Mouse (Mus musculus) MEL (cell line): ENCODE data around the gene Ube2f. TPM values are rescaled to one million over a fixed set of nuclear protein-coding genes. Genes with fewer than 3 reads are reported as not detected.
A peak's percentile ranks its signal among the peaks of the same experiment; 100 is the strongest.

Experiments used
- DNase-seq: peaks from one replicate; pipeline ENCODE4 v3.0.0; 2011; ENCODE audit warnings: low read depth, low spot score
- H3K27ac ChIP-seq: 2 replicates; pipeline ENCODE4 v1.5.1; 2012; ENCODE audit warnings: low read depth, mild to moderate bottlenecking, control low read depth, low read length, moderate library complexity; ENCODE audit not compliant: control insufficient read depth
- H3K27me3 ChIP-seq, 2 experiments: fragments of 150-350 bp in 1 of 2; sonication (generic) in 1 of 2; 2 replicates each; pipeline ENCODE4 v1.6.1; 2012; ENCODE audit warnings: low read length in 2 of 2, mild to moderate bottlenecking in 2 of 2, improper control_type of control experiment in 1 of 2, moderate library complexity in 1 of 2; ENCODE audit not compliant: insufficient read depth in 2 of 2, control insufficient read depth in 1 of 2
- H3K36me3 ChIP-seq, 2 experiments: 2 replicates each; pipeline ENCODE4 v1.6.1; 2012 to 2014; ENCODE audit warnings: low read length in 2 of 2, improper control_type of control experiment in 1 of 2, inconsistent platforms in 1 of 2, mild to moderate bottlenecking in 1 of 2; ENCODE audit not compliant: insufficient read depth in 2 of 2, control insufficient read depth in 1 of 2
- H3K4me1 ChIP-seq, 2 experiments: fragments of 150-350 bp in 1 of 2; sonication (generic) in 1 of 2; 2 replicates each; pipeline ENCODE4 v1.6.1; 2012; ENCODE audit warnings: low read length in 2 of 2, improper control_type of control experiment in 1 of 2, mild to moderate bottlenecking in 1 of 2; ENCODE audit not compliant: insufficient read depth in 2 of 2, control insufficient read depth in 1 of 2
- H3K4me3 ChIP-seq, 2 experiments: fragments of 150-350 bp in 1 of 2; sonication (generic) in 1 of 2; 2 replicates each; pipeline ENCODE4 v1.5.1; 2012; ENCODE audit warnings: low read depth in 2 of 2, low read length in 2 of 2, mild to moderate bottlenecking in 2 of 2, moderate library complexity in 2 of 2, control low read depth in 1 of 2, improper control_type of control experiment in 1 of 2; ENCODE audit not compliant: control insufficient read depth in 1 of 2, insufficient read depth in 1 of 2
- H3K79me2 ChIP-seq: 2 replicates; pipeline ENCODE4 v1.6.1; 2012; ENCODE audit warnings: mild to moderate bottlenecking, low read length, moderate library complexity; ENCODE audit not compliant: control insufficient read depth, poor library complexity, insufficient read depth
- H3K9ac ChIP-seq: 2 replicates; pipeline ENCODE4 v1.6.1; 2012; ENCODE audit warnings: low read depth, mild to moderate bottlenecking, control low read depth, low read length, moderate library complexity; ENCODE audit not compliant: control insufficient read depth, poor library complexity, severe bottlenecking
- H3K9me3 ChIP-seq: fragments of 150-350 bp; sonication (generic); replicated peaks from 2 replicates; pipeline ENCODE4 v1.6.1; 2012; ENCODE audit warnings: mild to moderate bottlenecking, low read length, improper control_type of control experiment, moderate library complexity; ENCODE audit not compliant: insufficient read depth
- CTCF ChIP-seq, 3 experiments: IDR thresholded peaks in 2 of 3; conservative IDR thresholded peaks in 1 of 3; 2 replicates each; pipeline ENCODE4 v1.5.1; 2011 to 2012; ENCODE audit warnings: low read length in 3 of 3, low read depth in 2 of 3, mild to moderate bottlenecking in 2 of 3, improper control_type of control experiment in 1 of 3, inconsistent platforms in 1 of 3, mixed read lengths in 1 of 3, moderate library complexity in 1 of 3; ENCODE audit not compliant: control insufficient read depth in 1 of 3, insufficient read depth in 1 of 3, poor library complexity in 1 of 3, severe bottlenecking in 1 of 3
- EP300 ChIP-seq, 2 experiments: IDR thresholded peaks; 2 replicates each; pipeline ENCODE4 v1.6.1; 2011; ENCODE audit warnings: improper control_type of control experiment in 2 of 2, low read length in 2 of 2, low read depth in 1 of 2, mild to moderate bottlenecking in 1 of 2
- GATA1 ChIP-seq: IDR thresholded peaks from 2 replicates; pipeline ENCODE4 v1.6.1; 2011; ENCODE audit warnings: low read depth, low read length, improper control_type of control experiment
- JUND ChIP-seq: IDR thresholded peaks from 2 replicates; pipeline ENCODE4 v1.6.1; 2011; ENCODE audit warnings: low read depth, mild to moderate bottlenecking, improper control_type of control experiment, low read length
- MAFK ChIP-seq: IDR thresholded peaks from 2 replicates; pipeline ENCODE4 v1.6.1; 2011; ENCODE audit warnings: low read depth, mild to moderate bottlenecking, low read length, improper control_type of control experiment, borderline replicate concordance
- MAX ChIP-seq: IDR thresholded peaks from 2 replicates; pipeline ENCODE4 v1.6.1; 2011; ENCODE audit warnings: low read length, improper control_type of control experiment
- NRF1 ChIP-seq: IDR thresholded peaks from 2 replicates; pipeline ENCODE4 v1.6.1; 2014; ENCODE audit warnings: low read depth, mild to moderate bottlenecking, inconsistent platforms, low read length, improper control_type of control experiment, moderate library complexity; ENCODE audit not compliant: poor library complexity, insufficient read depth, severe bottlenecking
- POLR2A ChIP-seq, 2 experiments: IDR thresholded peaks; 2 replicates each; pipeline ENCODE4 v1.6.1; 2011 to 2012; ENCODE audit warnings: low read length in 2 of 2, mild to moderate bottlenecking in 2 of 2, control low read depth in 1 of 2, improper control_type of control experiment in 1 of 2, low read depth in 1 of 2, moderate library complexity in 1 of 2; ENCODE audit not compliant: control insufficient read depth in 1 of 2, insufficient read depth in 1 of 2, poor library complexity in 1 of 2
- POLR2AphosphoS5 ChIP-seq: IDR thresholded peaks from 2 replicates; pipeline ENCODE4 v1.6.1; 2012; ENCODE audit warnings: low read depth, borderline replicate concordance, mild to moderate bottlenecking, inconsistent platforms, low read length, moderate library complexity, mixed read lengths
- RAD21 ChIP-seq: IDR thresholded peaks from 2 replicates; pipeline ENCODE4 v1.6.1; 2011; ENCODE audit warnings: mild to moderate bottlenecking, low read depth, low read length, improper control_type of control experiment
- SMC3 ChIP-seq: IDR thresholded peaks from 2 replicates; pipeline ENCODE4 v1.6.1; 2011; ENCODE audit warnings: low read depth, low read length, improper control_type of control experiment
- TAL1 ChIP-seq: IDR thresholded peaks from 2 replicates; pipeline ENCODE4 v1.6.1; 2012; ENCODE audit warnings: mild to moderate bottlenecking, inconsistent platforms, low read length, moderate library complexity, mixed read lengths
- TBP ChIP-seq: IDR thresholded peaks from 2 replicates; pipeline ENCODE4 v1.8.0; 2011; ENCODE audit warnings: low read depth, low read length, improper control_type of control experiment
- USF1 ChIP-seq: IDR thresholded peaks from 2 replicates; pipeline ENCODE4 v1.6.1; 2014; ENCODE audit warnings: low read depth, mild to moderate bottlenecking, inconsistent platforms, low read length, improper control_type of control experiment, moderate library complexity
- ZMIZ1 ChIP-seq: IDR thresholded peaks from 2 replicates; pipeline ENCODE4 v1.6.1; 2012; ENCODE audit warnings: low read depth, mild to moderate bottlenecking, inconsistent platforms, low read length, improper control_type of control experiment, moderate library complexity
- ZNF384 ChIP-seq: IDR thresholded peaks from 2 replicates; pipeline ENCODE4 v1.6.1; 2012; ENCODE audit warnings: low read depth, mild to moderate bottlenecking, inconsistent platforms, low read length, improper control_type of control experiment
- polyA plus RNA-seq, 2 experiments: library from polyadenylated mRNA; stranded (reverse) in 1 of 2; unstranded in 1 of 2; fragments of >175 nt in 1 of 2; fragments of >200 nt in 1 of 2; gene quantifications; 2 replicates each; pipeline versions ENCODE4 v1.2.1 to v1.2.4; 2012; ENCODE audit warnings: low replicate concordance in 2 of 2, low read depth in 1 of 2; ENCODE audit not compliant: insufficient read length in 2 of 2, insufficient read depth in 1 of 2, missing spikeins in 1 of 2
- total RNA-seq: library from RNA; depleted of rRNA; stranded (reverse); fragments of 300-350 nt; gene quantifications from 2 replicates; pipeline ENCODE4 v1.2.3, GENCODE M21; 2012

The Ube2f gene
- total and polyA plus RNA-seq, 3 experiments: 57.4 to 71.3 TPM; not detected in 1

GRCm38 (mm10) chr1:91332102-91332501 is 82.0 kb downstream of the Ube2f start:
- Histone ChIP-seq H3K27me3 (no peaks in the 10 kb centered on the region), H3K9me3 (no peaks in the 10 kb centered on the region), H3K36me3 (no peaks in the 10 kb centered on the region; a peak in 1 of 4 replicates), H3K79me2 (no peaks in the 10 kb centered on the region), H3K27ac (no peak overlapping the region), H3K4me3 (no peak overlapping the region), H3K9ac (no peak overlapping the region), H3K4me1 (peaks cover 0 to 6% of the 10 kb centered on the region in 2 experiments; a peak in 1 of 4 replicates)
- no peak for DNase-seq
- no peak for TF ChIP-seq ZNF384
- TF ChIP-seq POLR2AphosphoS5: no peak
- TF ChIP-seq EP300 (IDR thresholded peaks at IDR 0.05; ENCODE audit: low read depth in 1 of 2, low read length in 2 of 2): no peak
- no peak for TF ChIP-seq POLR2A (IDR thresholded peaks at IDR 0.05; ENCODE audit: control insufficient read depth in 1 of 2, insufficient read depth in 1 of 2, low read depth in 1 of 2, low read length in 2 of 2, poor library complexity in 1 of 2)
- TF ChIP-seq ZMIZ1: no peak
- TF ChIP-seq USF1: no peak
- TF ChIP-seq TBP: no peak
- TF ChIP-seq JUND: no peak
- TF ChIP-seq RAD21: no peak
- no peak for TF ChIP-seq MAFK
- TF ChIP-seq NRF1: no peak
- no peak for TF ChIP-seq SMC3
- no peak for TF ChIP-seq MAX

- Histone ChIP-seq H3K27me3 (no peaks in the 10 kb centered on the region), H3K4me1 (peaks cover 0 to 6% of the 10 kb centered on the region in 2 experiments; a peak in 1 of 4 replicates), H3K79me2 (no peaks in the 10 kb centered on the region), H3K9ac (no peak overlapping the region), H3K4me3 (no peak overlapping the region), H3K27ac (no peak overlapping the region), H3K36me3 (no peaks in the 10 kb centered on the region; a peak in 1 of 4 replicates), H3K9me3 (no peaks in the 10 kb centered on the region)
- DNase-seq: peak; percentile 45
- TF ChIP-seq EP300 (IDR thresholded peaks at IDR 0.05; ENCODE audit: low read depth in 1 of 2, low read length in 2 of 2): 0 out of 4 replicates have a peak, but pooled peaks of 1 of the 2 experiments have one; percentile 17
- TF ChIP-seq GATA1: peak; percentile 24; the same call in 1 of the 2 replicates
- 0 out of 2 replicates have a peak, but pooled peaks have one; percentile 41 for TF ChIP-seq TAL1
- no peak for TF ChIP-seq CTCF (IDR thresholded peaks at IDR 0.05 in 2 of 3, conservative IDR thresholded peaks at IDR 0.05 in 1 of 3; ENCODE audit: control insufficient read depth in 1 of 3, insufficient read depth in 1 of 3, low read depth in 2 of 3, low read length in 3 of 3, poor library complexity in 1 of 3, severe bottlenecking in 1 of 3)
These were observed 83.5 kb downstream of the Ube2f start for GRCm38 (mm10) chr1:91333582-91333981.
